7 mouse cellular contexts compared by ENCODE assay signal in the genomic region with DNA sequence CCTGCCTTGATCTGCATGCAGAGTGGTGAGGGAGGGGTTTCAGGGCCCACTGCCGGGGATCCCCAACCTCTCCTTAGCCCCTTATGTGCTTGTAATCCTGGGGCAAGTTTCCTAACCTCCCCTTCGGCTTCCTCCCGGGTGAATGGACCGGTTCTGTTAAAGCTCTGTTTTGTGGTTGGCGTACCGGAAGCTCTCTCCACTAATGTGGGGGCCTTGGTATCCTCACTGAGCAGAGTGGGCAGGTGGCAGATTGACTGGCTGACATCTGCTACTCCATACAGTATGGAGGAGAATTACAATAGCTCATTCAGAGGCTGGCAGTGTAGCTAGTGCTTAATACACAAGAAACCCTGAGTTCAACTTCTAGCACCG. TPM values are rescaled to one million over a fixed set of nuclear protein-coding genes. Genes with fewer than 3 reads are reported as not detected.
DNase-seq lines count a peak whose midpoint lies in the region; ATAC-seq and TF ChIP-seq lines count a peak whose summit lies in the region.

No protein-coding gene starts in this region.

- H3K9me3 ChIP-seq in heart, embryonic 15.5 days (replicated peaks) = no peaks in the 10 kb centered on the region

- peak overlapping the region; percentile 74 for H3K4me2 ChIP-seq in heart, embryonic 15.5 days

- peak overlapping the region; percentile 88 for H3K4me3 ChIP-seq in thymus, adult 2 months (ENCODE audit: control insufficient read depth, insufficient read depth, low read length)
- peak overlapping the region; percentile 98 for H3K4me3 ChIP-seq in heart, embryonic 15.5 days

- H3K27me3 ChIP-seq in thymus, adult 2 months (ENCODE audit: control insufficient read depth, insufficient read depth, low read length) = no peaks in the 10 kb centered on the region
- H3K27me3 ChIP-seq in heart, embryonic 15.5 days = no peaks in the 10 kb centered on the region

- DNase-seq in thymus, adult 2 months = peak; percentile 51
- no peak for DNase-seq in thymus, postnatal 4 days
- peak; percentile 41 to 47 for DNase-seq in cerebellum, postnatal 25 days
- DNase-seq in left cerebral cortex, postnatal 14 days (ENCODE audit: low spot score in 2 of 2) = peak; percentile 20 to 43
- peak; percentile 41 for DNase-seq in naive thymus-derived CD4-positive, alpha-beta T cell, adult 2 months (ENCODE audit: low read depth)
- no peak for DNase-seq in ovary, postnatal 36 days (ENCODE audit: low spot score)

- H3K27ac ChIP-seq in thymus, adult 2 months (ENCODE audit: control insufficient read depth, insufficient read depth, low read length) = 0 out of 2 replicates have a peak overlapping the region, but pooled peaks have one; percentile 9
- H3K27ac ChIP-seq in heart, embryonic 15.5 days = peak overlapping the region; percentile 87

- ATAC-seq in heart, embryonic 15.5 days (replicated peaks; ENCODE audit: insufficient number of reproducible peaks, insufficient read depth, low FRiP score, low read depth) = no peak

- TF ChIP-seq POLR2A in thymus, adult 2 months (IDR thresholded peaks at IDR 0.05; ENCODE audit: control insufficient read depth, extremely low read depth, insufficient read depth, low read length, poor library complexity) = no peak

- TF ChIP-seq CTCF in thymus, adult 2 months (IDR thresholded peaks at IDR 0.05; ENCODE audit: borderline replicate concordance, control insufficient read depth, extremely low read depth, insufficient read depth, low read length, poor library complexity) = no peak

- no peaks in the 10 kb centered on the region for H3K36me3 ChIP-seq in thymus, adult 2 months (ENCODE audit: control insufficient read depth, insufficient read depth, low read length)
- H3K36me3 ChIP-seq in heart, embryonic 15.5 days = no peaks in the 10 kb centered on the region

- intact Hi-C loops in left cerebral cortex, postnatal 14 days (cut with DNase I) = no loop called here

- WGBS in thymus, adult 2 months = 0% methylated on average over 7 of the region's 7 CpGs
- 6% methylated on average over 7 of the region's 7 CpGs for WGBS in heart, embryonic 15.5 days

- H3K9ac ChIP-seq in heart, embryonic 15.5 days = peak overlapping the region; percentile 92

- peaks cover 11% of the 10 kb centered on the region for H3K4me1 ChIP-seq in thymus, adult 2 months (replicated peaks; ENCODE audit: control insufficient read depth, insufficient read depth, low read length)
- H3K4me1 ChIP-seq in heart, embryonic 15.5 days (replicated peaks) = peaks cover 28% of the 10 kb centered on the region

RNA-seq across cellular contexts. Expression of a gene that starts 0.8 kb away (rescaled TPM):
- polyA plus RNA-seq in thymus, adult 2 months (2012; rRNA removed) = 39.1 and 48.2 TPM in 2 replicates
- polyA plus RNA-seq in heart, embryonic 15.5 days (2015; fragmentation: Nextera tagmentation; extraction: Ambion mirVana) = 168 and 170 TPM in 2 replicates
- total RNA-seq in left cerebral cortex, postnatal 14 days (2021) = 100 to 1,000 TPM; 113 to 117 TPM

RNA-seq across cellular contexts. Expression of a gene that starts 27.6 kb away (rescaled TPM):
- 3.8 and 7.2 TPM in 2 replicates for polyA plus RNA-seq in thymus, adult 2 months (2012; rRNA removed)
- 12.4 and 12.5 TPM in 2 replicates for polyA plus RNA-seq in heart, embryonic 15.5 days (2015; fragmentation: Nextera tagmentation; extraction: Ambion mirVana)
- 1 to 10 TPM; 5.7 to 6.9 TPM for total RNA-seq in left cerebral cortex, postnatal 14 days (2021)

Comparison
In these comparisons a context has a peak if more than half of its experiments do, and no peak if none do; other contexts are left out.
1. DNase-seq: peak in thymus, adult 2 months (single experiment), cerebellum, postnatal 25 days (2 of 2), left cerebral cortex, postnatal 14 days (2 of 2) and naive thymus-derived CD4-positive, alpha-beta T cell, adult 2 months (single experiment); none in thymus, postnatal 4 days (single experiment) and ovary, postnatal 36 days (single experiment).